In the genomic region with DNA sequence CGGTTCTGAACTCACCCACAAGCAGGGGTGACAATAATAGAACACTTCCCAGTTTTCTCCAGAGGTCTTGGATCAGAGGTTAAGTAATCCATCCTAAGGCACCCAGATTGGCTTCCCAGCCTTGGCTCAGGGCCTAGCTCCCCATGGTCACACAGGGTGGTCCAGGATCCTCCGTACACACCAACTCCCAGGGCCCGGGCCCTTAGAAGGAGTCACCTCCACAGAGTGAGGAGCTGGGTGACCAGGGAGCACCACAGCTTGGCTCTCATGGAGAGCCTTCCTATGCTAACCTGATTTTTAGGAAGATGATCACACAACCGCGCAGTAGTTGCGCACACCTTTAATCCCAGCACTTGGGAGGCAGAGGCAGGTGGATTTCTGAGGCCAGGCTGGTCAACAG, we compare ENCODE assay signal across 9 mouse cellular contexts. TPM values are rescaled to one million over a fixed set of nuclear protein-coding genes. Genes with fewer than 3 reads are reported as not detected.
DNase-seq lines count a peak whose midpoint lies in the region; ATAC-seq and TF ChIP-seq lines count a peak whose summit lies in the region.
"Had no signal": no experiment of that assay in that cellular context is flagged by ENCODE, and none has a peak within 500 bp of the region (broad histone marks: within the 10 kb centered on the region; RNA-seq: fewer than 3 reads in every experiment).

No protein-coding gene starts in this region.

- no peaks in the 10 kb centered on the region for H3K9me3 ChIP-seq in heart, embryonic 10.5 days
- H3K9me3 ChIP-seq in heart, embryonic 11.5 days (replicated peaks; ENCODE audit: control insufficient read depth, low read length), result no peaks in the 10 kb centered on the region
- H3K9me3 ChIP-seq in liver, embryonic 12.5 days (replicated peaks), result no peaks in the 10 kb centered on the region
- H3K9me3 ChIP-seq in embryonic facial prominence, embryonic 12.5 days, result no peaks in the 10 kb centered on the region
- H3K9me3 ChIP-seq in forebrain, embryonic 15.5 days, result no peaks in the 10 kb centered on the region
- H3K9me3 ChIP-seq: neural tube, embryonic 12.5 days had no signal

- DNase-seq in heart, embryonic 10.5 days (ENCODE audit: low spot score), result no peak
- DNase-seq in liver, result no peak
- DNase-seq in layer of hippocampus, adult 9-11 months, result no peak

- no peak overlapping the region for H3K4me3 ChIP-seq in heart, embryonic 10.5 days
- H3K4me3 ChIP-seq in heart, embryonic 11.5 days (ENCODE audit: low read depth, low read length), result no peak overlapping the region
- H3K4me3 ChIP-seq in liver, embryonic 12.5 days, result no peak overlapping the region
- no peak overlapping the region for H3K4me3 ChIP-seq in embryonic facial prominence, embryonic 12.5 days
- no peak overlapping the region for H3K4me3 ChIP-seq in myocyte
- H3K4me3 ChIP-seq in forebrain, embryonic 15.5 days, result no peak overlapping the region
- H3K4me3 ChIP-seq: neural tube, embryonic 12.5 days had no signal

- H3K4me2 ChIP-seq in heart, embryonic 11.5 days, result no peak overlapping the region
- H3K4me2 ChIP-seq in liver, embryonic 12.5 days, result no peak overlapping the region
- no peak overlapping the region for H3K4me2 ChIP-seq in embryonic facial prominence, embryonic 12.5 days (replicated peaks)
- H3K4me2 ChIP-seq in myocyte (ENCODE audit: low read depth), result peak overlapping the region; percentile 64
- no peak overlapping the region for H3K4me2 ChIP-seq in forebrain, embryonic 15.5 days (replicated peaks)
- H3K4me2 ChIP-seq: neural tube, embryonic 12.5 days had no signal

- no peak for ATAC-seq in heart, embryonic 11.5 days (replicated peaks; ENCODE audit: insufficient number of reproducible peaks, low FRiP score, low TSS enrichment)
- no peak for ATAC-seq in liver, embryonic 12.5 days
- ATAC-seq in embryonic facial prominence, embryonic 12.5 days (ENCODE audit: insufficient number of reproducible peaks, insufficient read depth, low FRiP score, low TSS enrichment), result no peak
- ATAC-seq in forebrain, embryonic 15.5 days (replicated peaks), result no peak

- H3K27me3 ChIP-seq in heart, embryonic 10.5 days (ENCODE audit: insufficient read depth, poor library complexity, severe bottlenecking), result no peaks in the 10 kb centered on the region
- H3K27me3 ChIP-seq in heart, embryonic 11.5 days (ENCODE audit: control insufficient read depth, insufficient read depth, low read length), result no peaks in the 10 kb centered on the region
- H3K27me3 ChIP-seq in liver, embryonic 12.5 days (replicated peaks), result no peaks in the 10 kb centered on the region
- H3K27me3 ChIP-seq in embryonic facial prominence, embryonic 12.5 days, result no peaks in the 10 kb centered on the region
- H3K27me3 ChIP-seq in myocyte (ENCODE audit: control insufficient read depth, insufficient read depth, insufficient read length), result no peaks in the 10 kb centered on the region
- H3K27me3 ChIP-seq in forebrain, embryonic 15.5 days, result no peaks in the 10 kb centered on the region
- H3K27me3 ChIP-seq: neural tube, embryonic 12.5 days had no signal

- peaks cover 21% of the 10 kb centered on the region for H3K4me1 ChIP-seq in heart, embryonic 10.5 days
- peaks cover 16% of the 10 kb centered on the region for H3K4me1 ChIP-seq in heart, embryonic 11.5 days (ENCODE audit: control insufficient read depth, insufficient read depth, low read length)
- H3K4me1 ChIP-seq in liver, embryonic 12.5 days, result peaks cover 39% of the 10 kb centered on the region
- H3K4me1 ChIP-seq in embryonic facial prominence, embryonic 12.5 days, result peaks cover 17% of the 10 kb centered on the region
- no peaks in the 10 kb centered on the region for H3K4me1 ChIP-seq in forebrain, embryonic 15.5 days

- H3K79me2 ChIP-seq in myocyte (ENCODE audit: control insufficient read depth, insufficient read depth), result no peaks in the 10 kb centered on the region

- TF ChIP-seq POLR2A in myocyte (IDR thresholded peaks at IDR 0.05; ENCODE audit: insufficient read length, low read depth), result no peak

- H3K27ac ChIP-seq in heart, embryonic 10.5 days, result peak overlapping the region; percentile 85
- no peak overlapping the region for H3K27ac ChIP-seq in heart, embryonic 11.5 days (ENCODE audit: low read depth, low read length)
- peak overlapping the region; percentile 45 for H3K27ac ChIP-seq in liver, embryonic 12.5 days
- H3K27ac ChIP-seq in embryonic facial prominence, embryonic 12.5 days, result peak overlapping the region; percentile 85
- no peak overlapping the region for H3K27ac ChIP-seq in forebrain, embryonic 15.5 days (replicated peaks)
- H3K27ac ChIP-seq: neural tube, embryonic 12.5 days had no signal

- no peak overlapping the region for H3K9ac ChIP-seq in heart, embryonic 11.5 days (ENCODE audit: low read depth, low read length)
- H3K9ac ChIP-seq in liver, embryonic 12.5 days, result no peak overlapping the region
- no peak overlapping the region for H3K9ac ChIP-seq in embryonic facial prominence, embryonic 12.5 days
- H3K9ac ChIP-seq in forebrain, embryonic 15.5 days (replicated peaks), result no peak overlapping the region
- H3K9ac ChIP-seq: neural tube, embryonic 12.5 days had no signal

- H3K36me3 ChIP-seq in heart, embryonic 10.5 days, result no peaks in the 10 kb centered on the region
- H3K36me3 ChIP-seq in heart, embryonic 11.5 days (ENCODE audit: control insufficient read depth, insufficient read depth, low read length), result no peaks in the 10 kb centered on the region
- H3K36me3 ChIP-seq in liver, embryonic 12.5 days, result no peaks in the 10 kb centered on the region
- H3K36me3 ChIP-seq in embryonic facial prominence, embryonic 12.5 days, result no peaks in the 10 kb centered on the region
- H3K36me3 ChIP-seq in myocyte (ENCODE audit: control insufficient read depth, insufficient read depth), result no peaks in the 10 kb centered on the region
- no peaks in the 10 kb centered on the region for H3K36me3 ChIP-seq in forebrain, embryonic 15.5 days
- H3K36me3 ChIP-seq: neural tube, embryonic 12.5 days had no signal

- no peak overlapping the region for H3ac ChIP-seq in myocyte (ENCODE audit: control insufficient read depth, insufficient read length)

- WGBS in heart, embryonic 10.5 days, result 84% methylated on average over 6 of the region's 6 CpGs
- 75% methylated on average over 6 of the region's 6 CpGs for WGBS in heart, embryonic 11.5 days (ENCODE audit: insufficient replicate concordance)
- 79% methylated on average over 6 of the region's 6 CpGs for WGBS in liver, embryonic 12.5 days (ENCODE audit: insufficient replicate concordance)
- WGBS in embryonic facial prominence, embryonic 12.5 days, result 77% methylated on average over 6 of the region's 6 CpGs
- 74% methylated on average over 6 of the region's 6 CpGs for WGBS in forebrain, embryonic 15.5 days

TF ChIP-seq in myocyte, 11 proteins besides CTCF, POLR2A, EP300 and RAD21:
- TF ChIP-seq SRF (IDR thresholded peaks at IDR 0.05; ENCODE audit: control insufficient read depth, insufficient read length, low read depth) (no peak), USF1 (IDR thresholded peaks at IDR 0.05; ENCODE audit: low read depth) (no peak), MYOG (IDR thresholded peaks at IDR 0.05; ENCODE audit: control insufficient read depth in 1 of 3, insufficient read depth in 1 of 3, insufficient read length in 2 of 3, low read depth in 2 of 3) (no peak), POLR2AphosphoS2 (IDR thresholded peaks at IDR 0.05; ENCODE audit: insufficient read length, low read depth) (no peak), E2F4 (IDR thresholded peaks at IDR 0.05; ENCODE audit: insufficient read depth) (no peak), REST (IDR thresholded peaks at IDR 0.05; ENCODE audit: insufficient read depth, insufficient read length) (no peak), TCF3 (IDR thresholded peaks at IDR 0.05; ENCODE audit: insufficient read length, low read depth) (no peak), MAX (IDR thresholded peaks at IDR 0.05; ENCODE audit: low read depth) (no peak)
TF ChIP-seq in myocyte: peak in this region for 0.

RNA-seq across cellular contexts. Expression of a gene that starts 48.0 kb away (rescaled TPM):
- polyA plus RNA-seq in heart, embryonic 10.5 days (2016; fragmentation: Nextera tagmentation; extraction: Ambion mirVana), result 32.3 and 55.6 TPM in 2 replicates
- 50.0 and 68.2 TPM in 2 replicates for polyA plus RNA-seq in heart, embryonic 11.5 days (2014; fragmentation: Nextera tagmentation; extraction: Ambion mirVana)
- 10.1 and 11.1 TPM in 2 replicates for polyA plus RNA-seq in liver, embryonic 12.5 days (2016; fragmentation: Nextera tagmentation; extraction: Ambion mirVana)
- 43.7 and 45.9 TPM in 2 replicates for polyA plus RNA-seq in embryonic facial prominence, embryonic 12.5 days (2016; fragmentation: Nextera tagmentation; extraction: Ambion mirVana)
- 50.6 TPM for polyA plus RNA-seq in myocyte (2012; fragmentation: generic; extraction: Trizol)
- polyA plus RNA-seq in forebrain, embryonic 15.5 days (2015; fragmentation: Nextera tagmentation; extraction: Ambion mirVana), result 11.3 and 15.1 TPM in 2 replicates

Comparison
In these comparisons a context has a peak if more than half of its experiments do, and no peak if none do; other contexts are left out.
1. H3K27ac ChIP-seq: peak in heart, embryonic 10.5 days (single experiment), liver, embryonic 12.5 days (single experiment) and embryonic facial prominence, embryonic 12.5 days (single experiment); none in heart, embryonic 11.5 days (single experiment) and forebrain, embryonic 15.5 days (single experiment).